Mouse (Mus musculus) ES-Bruce4 (cell line): Measurements from ENCODE around the gene Ostm1.

Experiments used
- CTCF ChIP-seq: IDR thresholded peaks from one replicate; pipeline ENCODE4 v1.8.1; 2011; ENCODE audit warnings: low read depth, low read length
- EP300 ChIP-seq: IDR thresholded peaks from 2 replicates; pipeline ENCODE4 v1.6.1; 2011; ENCODE audit warnings: low read depth, low read length; ENCODE audit not compliant: insufficient read depth
- POLR2A ChIP-seq: IDR thresholded peaks from one replicate; pipeline ENCODE4 v1.8.1; 2011; ENCODE audit warnings: low read length; ENCODE audit not compliant: insufficient read depth

DNA sequence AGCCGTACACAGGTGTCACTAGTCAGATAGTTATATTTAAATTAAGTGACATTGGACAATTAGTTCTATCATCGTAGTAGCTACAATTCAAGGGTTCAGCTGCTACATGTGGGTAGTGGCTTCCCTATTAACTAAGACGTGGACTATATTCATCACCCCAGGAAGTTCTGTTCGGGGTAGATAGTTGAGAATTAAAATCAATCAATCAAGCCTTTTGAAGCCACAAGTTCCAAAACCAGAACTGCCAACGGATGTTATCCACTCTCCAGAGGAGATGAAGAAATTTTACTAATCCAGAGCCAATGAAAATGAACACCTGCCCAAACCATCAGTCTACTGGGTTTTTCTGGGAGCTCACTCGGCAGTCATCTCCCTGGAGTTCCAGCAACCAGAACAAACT is 94.7 kb downstream of the Ostm1 start:
- TF ChIP-seq CTCF, result no peak
- no peak for TF ChIP-seq POLR2A
- TF ChIP-seq EP300, result no peak
